Mouse (Mus musculus) right cerebral cortex, adult 2 months (tissue): Measurements from ENCODE around the gene Calb2.
A peak's percentile ranks its signal among the peaks of the same experiment; 100 is the strongest.

Experiments
- DNase-seq, 2 experiments: peaks; one replicate each; pipeline ENCODE4 v3.0.0; 2021 to 2022; ENCODE audit warnings: low spot score in 2 of 2

Calb2 gene

GRCm38 (mm10) chr8:110130537-110130936, 37.5 kb downstream of the Calb2 start:
- peak; percentile 88 to 90 for DNase-seq

GRCm38 (mm10) chr8:110119715-110120114, 48.3 kb downstream of the Calb2 start:
- DNase-seq: peak; percentile 35 to 36

GRCm38 (mm10) chr8:110102653-110103052, 65.4 kb downstream of the Calb2 start, which contains the start of gene Gm17720:
TSS of gene Gm17720 (minus strand) at chr8:110102753.
- no peak for DNase-seq

- DNase-seq: no peak
These were observed 66.3 kb downstream of the Calb2 start for GRCm38 (mm10) chr8:110101676-110102075.

GRCm38 (mm10) chr8:110100907-110101306, 67.1 kb downstream of the Calb2 start, which contains the start of gene Gm21964:
TSS of gene Gm21964 (plus strand) at chr8:110101207.
- no peak for DNase-seq

- no peak for DNase-seq
These were observed 76.1 kb downstream of the Calb2 start for GRCm38 (mm10) chr8:110091869-110092268.
